Mouse (Mus musculus) right cerebral cortex, postnatal 14 days (tissue): ENCODE results near the gene Atxn1l.

Experiments
- DNase-seq: peaks from one replicate; pipeline ENCODE4 v3.0.0; 2022

Gene Atxn1l

DNA sequence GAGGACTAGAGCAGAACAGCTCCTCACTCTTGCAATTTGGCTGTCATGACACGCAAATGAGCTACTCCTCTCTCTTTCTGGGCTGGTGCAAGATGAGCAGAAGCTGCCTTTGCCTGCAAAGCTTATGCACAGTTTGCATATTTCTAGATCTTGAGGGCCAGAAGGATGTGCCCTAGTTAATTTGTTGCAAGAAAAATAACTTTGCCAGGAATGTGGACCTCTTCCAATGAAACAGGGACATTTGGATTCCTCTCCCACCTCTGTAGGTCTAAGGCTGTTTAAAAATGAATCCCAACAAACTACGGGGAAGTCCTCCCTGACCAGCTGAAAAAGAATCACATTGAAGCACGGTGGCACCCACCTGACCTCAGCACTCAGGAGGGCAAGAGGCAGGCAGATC, 12.4 kb downstream of the Atxn1l start:
- DNase-seq: no peak

- no peak for DNase-seq
Measured at GRCm38 (mm10) chr8:109714961-109715360, 22.6 kb downstream of the Atxn1l start.

- no peak for DNase-seq
Measured at GRCm38 (mm10) chr8:109712521-109712920, 25.0 kb downstream of the Atxn1l start.

DNA sequence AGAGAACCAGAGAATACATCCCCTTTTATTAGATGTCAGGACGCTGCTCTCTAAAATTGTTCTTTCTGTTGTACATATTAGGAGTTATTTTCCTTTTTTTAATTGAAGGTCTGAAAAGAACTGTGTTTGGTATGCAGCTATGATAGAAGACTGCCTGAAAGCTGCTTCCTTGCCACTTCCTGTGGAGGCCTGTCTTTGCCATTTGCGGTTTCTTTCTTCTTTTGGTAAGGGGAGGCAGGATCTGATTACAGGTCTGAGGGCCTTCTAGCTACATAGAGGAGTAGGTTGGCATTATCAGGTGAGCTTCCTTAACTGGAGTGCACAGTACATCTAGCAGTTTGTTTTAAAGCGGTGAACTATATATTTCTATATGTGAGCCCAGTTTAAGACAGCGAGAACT, 29.6 kb downstream of the Atxn1l start:
- no peak for DNase-seq

GRCm38 (mm10) chr8:109706874-109707237, 30.7 kb downstream of the Atxn1l start:
- peak; percentile 76 for DNase-seq

DNA sequence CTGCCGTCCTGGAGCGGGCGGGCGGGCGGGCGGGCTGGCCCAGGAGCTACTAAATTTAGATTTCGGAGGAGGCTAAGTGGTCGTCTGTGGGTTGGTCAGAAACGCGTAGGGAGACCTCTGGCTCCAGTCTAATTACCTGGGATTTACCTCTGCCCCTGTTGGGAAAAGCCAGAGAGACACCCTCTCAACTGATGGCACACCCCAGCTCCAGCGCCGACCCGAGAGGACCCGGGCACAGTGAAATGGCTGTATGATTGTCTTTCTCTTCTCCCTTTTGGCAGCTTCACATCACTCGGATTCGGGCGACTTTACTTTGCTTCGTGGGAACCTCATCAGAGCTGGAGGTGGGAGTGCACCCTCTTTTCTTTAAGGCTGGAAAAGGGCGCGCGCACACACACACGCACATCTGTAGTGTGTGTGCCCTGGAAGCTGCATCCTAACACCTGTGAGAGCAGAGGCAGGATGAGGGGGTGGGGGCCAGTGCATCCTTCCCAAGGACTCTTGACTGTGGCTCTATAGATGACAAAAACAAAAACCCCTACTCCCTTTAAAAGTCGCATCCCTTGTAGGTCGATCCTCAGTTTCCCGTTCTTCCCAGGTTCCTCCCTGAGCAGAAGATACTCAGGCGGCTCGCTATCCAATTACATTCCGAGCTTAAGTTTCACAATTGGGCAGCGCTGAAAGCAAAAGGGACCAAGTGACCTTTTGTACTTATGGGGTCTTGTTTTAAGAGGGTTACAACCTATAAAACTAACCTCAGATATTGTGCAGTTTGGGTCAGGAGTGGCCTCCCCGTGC, 31.3 kb downstream of the Atxn1l start:
- no peak for DNase-seq

GRCm38 (mm10) chr8:109705320-109706075, 32.0 kb downstream of the Atxn1l start, which contains the start of gene Zfp821:
Gene Zfp821 (plus strand): TSS chr8:109705546.
- DNase-seq: peak; percentile 91

DNA sequence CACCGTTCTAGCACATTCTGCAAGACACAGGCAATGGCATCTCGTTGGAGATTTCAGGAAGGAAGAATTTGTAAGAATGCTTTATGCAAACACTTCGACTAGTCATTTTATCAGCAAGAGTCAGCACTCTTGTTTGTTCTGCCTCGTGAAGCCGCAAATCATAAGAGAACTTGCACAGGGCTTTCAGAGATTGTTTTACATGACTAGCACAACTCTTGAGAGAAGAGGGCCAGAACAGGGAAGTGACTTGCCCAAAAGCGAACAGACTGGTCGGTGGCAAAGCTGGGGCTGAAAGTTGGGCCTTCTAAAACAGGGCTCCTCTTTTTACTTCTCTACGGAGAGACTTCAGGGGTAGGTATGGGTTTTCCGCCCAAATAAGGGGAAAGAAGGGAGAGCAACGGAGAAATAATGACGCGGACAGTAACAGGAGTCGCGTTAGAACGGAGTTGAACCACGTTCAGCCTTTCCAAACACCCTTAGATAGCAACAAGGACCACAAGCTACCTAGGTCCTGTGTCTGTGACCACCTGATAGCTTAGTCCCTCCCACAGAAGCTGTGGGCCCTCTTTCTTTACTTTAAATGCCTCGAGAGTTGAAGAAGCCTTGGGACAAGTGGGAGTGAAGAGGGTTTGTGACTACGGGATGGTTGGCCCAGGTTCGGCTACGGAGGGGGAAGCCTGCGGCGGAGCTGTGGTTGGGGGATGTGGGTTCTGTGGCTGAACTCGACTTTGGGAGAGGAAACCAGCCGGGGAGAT, 32.8 kb downstream of the Atxn1l start:
- DNase-seq: no peak

GRCm38 (mm10) chr8:109698477-109698876, 39.1 kb downstream of the Atxn1l start:
- no peak for DNase-seq

GRCm38 (mm10) chr8:109697754-109698153, 39.8 kb downstream of the Atxn1l start:
- no peak for DNase-seq

- DNase-seq: no peak
Measured at GRCm38 (mm10) chr8:109694154-109694553, 43.4 kb downstream of the Atxn1l start.

GRCm38 (mm10) chr8:109693146-109693900, 44.2 kb downstream of the Atxn1l start, which contains the start of gene Ist1:
Gene Ist1 (minus strand): TSS chr8:109693260.
- peak; percentile 98 for DNase-seq

- DNase-seq: no peak
Measured at GRCm38 (mm10) chr8:109692443-109693145, 44.9 kb downstream of the Atxn1l start.

DNA sequence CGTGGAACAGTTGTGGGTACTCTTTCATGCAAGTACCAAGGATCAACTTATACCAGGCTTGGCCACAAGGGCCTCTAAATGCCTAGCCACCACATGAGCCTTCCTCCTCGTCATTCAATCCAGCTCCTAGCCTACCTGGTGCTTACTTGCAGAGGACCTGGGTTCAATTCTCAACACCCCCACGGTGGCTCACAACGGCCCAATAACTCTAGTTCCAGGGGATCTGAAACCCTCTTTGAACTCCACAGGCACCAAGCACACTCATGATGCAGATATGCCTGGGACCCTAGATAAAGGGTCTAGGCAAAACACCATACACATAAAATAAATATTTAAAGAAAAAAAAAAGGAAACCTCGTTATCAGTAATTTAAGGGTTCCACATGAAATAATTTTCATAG, 45.8 kb downstream of the Atxn1l start:
- DNase-seq: no peak

DNA sequence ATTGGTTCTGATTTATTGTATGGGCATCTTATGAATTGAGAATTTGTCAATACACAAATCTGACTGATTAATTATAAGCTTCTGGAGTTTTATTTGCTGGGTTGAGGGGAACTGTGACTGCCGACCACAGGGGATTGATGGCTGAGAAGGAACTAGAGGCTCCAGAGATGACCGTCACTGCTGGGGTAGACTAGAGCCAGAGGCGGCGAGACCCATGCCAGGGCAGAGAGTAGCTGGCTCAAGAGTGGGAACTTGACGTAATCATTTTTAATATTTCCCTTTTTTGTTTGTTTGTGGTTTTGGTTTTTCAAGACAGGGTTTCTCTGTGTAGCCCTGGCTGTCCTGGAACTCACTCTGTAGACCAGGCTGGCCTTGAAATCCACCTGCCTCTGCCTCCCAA, 50.3 kb downstream of the Atxn1l start:
- no peak for DNase-seq

DNA sequence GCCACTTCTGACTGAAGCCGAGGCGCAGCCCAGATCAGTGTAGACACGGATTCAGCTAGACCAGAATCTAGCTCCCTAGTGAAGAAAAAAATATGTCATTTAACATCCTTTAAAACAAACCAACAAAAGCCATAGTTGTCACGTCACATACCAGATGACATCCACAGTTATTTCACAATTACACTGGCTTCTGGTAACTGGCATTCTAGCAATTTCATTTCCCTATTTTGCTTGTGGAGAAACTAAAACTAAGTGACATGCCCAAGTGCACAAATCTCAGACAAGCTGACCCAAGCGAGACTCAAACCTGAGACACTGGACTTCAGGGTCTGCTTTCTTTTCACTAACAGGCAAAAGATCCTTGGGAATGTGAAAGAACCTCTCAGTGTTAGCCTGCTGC, 55.4 kb downstream of the Atxn1l start:
- no peak for DNase-seq

GRCm38 (mm10) chr8:109681535-109681934, 56.0 kb downstream of the Atxn1l start:
- no peak for DNase-seq
